Mouse (Mus musculus) heart, embryonic 13.5 days (tissue): ENCODE results near the gene Olfr1118. TPM values are rescaled to one million over a fixed set of nuclear protein-coding genes. Genes with fewer than 3 reads are reported as not detected.
"Not testable (repeated sequence)": the region's sequence is repeated elsewhere in the genome, so short reads cannot be mapped to it uniquely, and the experiment has no call there.

Experiments
- ATAC-seq: fragments of 200-750 bp; cut with Nextera tagmentation; 2 replicates; pipeline ENCODE4 v1.8.0; 2017; ENCODE audit warnings: moderate TSS enrichment; ENCODE audit not compliant: insufficient number of reproducible peaks, low FRiP score, low TSS enrichment; ENCODE audit errors: extremely low read depth
- H3K27ac ChIP-seq: fragments of 300-500 bp; sonication (generic); replicated peaks from 2 replicates; pipeline ENCODE4 v1.5.1; 2015; ENCODE audit warnings: moderate library complexity, mild to moderate bottlenecking, inconsistent platforms
- H3K27me3 ChIP-seq: fragments of 300-500 bp; sonication (generic); replicated peaks from 2 replicates; pipeline ENCODE4 v1.6.1; 2015; ENCODE audit warnings: mild to moderate bottlenecking, inconsistent platforms
- H3K36me3 ChIP-seq: fragments of 300-500 bp; sonication (generic); 2 replicates; pipeline ENCODE4 v1.6.1; 2015; ENCODE audit warnings: mild to moderate bottlenecking, inconsistent platforms
- H3K4me1 ChIP-seq: fragments of 300-500 bp; sonication (generic); 2 replicates; pipeline ENCODE4 v1.6.1; 2015; ENCODE audit warnings: inconsistent platforms
- H3K4me2 ChIP-seq: fragments of 300-500 bp; sonication (generic); 2 replicates; pipeline ENCODE4 v1.6.1; 2015; ENCODE audit warnings: inconsistent platforms, mild to moderate bottlenecking, moderate library complexity
- H3K4me3 ChIP-seq: fragments of 300-500 bp; sonication (generic); 2 replicates; pipeline ENCODE4 v1.5.1; 2015; ENCODE audit warnings: moderate library complexity, mild to moderate bottlenecking, inconsistent platforms
- H3K9ac ChIP-seq: fragments of 300-500 bp; sonication (generic); 2 replicates; pipeline ENCODE4 v1.6.1; 2015; ENCODE audit warnings: inconsistent platforms, mild to moderate bottlenecking, moderate library complexity
- H3K9me3 ChIP-seq: fragments of 300-500 bp; sonication (generic); 2 replicates; pipeline ENCODE4 v1.6.1; 2016; ENCODE audit warnings: inconsistent platforms
- WGBS: fragments of 180-500 bp; shearing (Covaris S2); methylation state at CpG from one replicate; pipeline ENCODE4 v1.1.7; 2015; ENCODE audit warnings: mixed read lengths; 5-methylcytosine and 5-hydroxymethylcytosine counted together
- polyA plus RNA-seq: library from polyadenylated mRNA; unstranded; fragments of >200 nt; fragmentation: Nextera tagmentation; extraction: Ambion mirVana; gene quantifications from 2 replicates; pipeline ENCODE4 v1.2.1, GENCODE M21; 2015

The Olfr1118 gene
- not detected in 2 replicates for polyA plus RNA-seq

GRCm38 (mm10) chr2:87307281-87307680 lies at the start of gene Olfr1118:
Gene Olfr1118 (plus strand): TSS chr2:87307581.
- Histone ChIP-seq H3K27ac (no peak within 1 kb of the TSS), H3K9ac (no peak within 1 kb of the TSS), H3K4me2 (no peak within 1 kb of the TSS), H3K9me3 (no peaks in the 10 kb centered on the region), H3K4me1 (no peaks in the 10 kb centered on the region), H3K27me3 (no peaks in the 10 kb centered on the region), H3K4me3 (no peak within 1 kb of the TSS), H3K36me3 (no peaks in the 10 kb centered on the region)
- ATAC-seq, result no peak
- WGBS, result 53% methylated on average over 1 of the region's 1 CpGs

GRCm38 (mm10) chr2:87267234-87267633 lies 40.1 kb upstream of the Olfr1118 start, which contains the start of gene Olfr1116:
Gene Olfr1116 (plus strand): TSS chr2:87267534.
- H3K4me3 ChIP-seq, result no peak within 1 kb of the TSS
- H3K9me3 ChIP-seq, result peaks cover 5% of the 10 kb centered on the region; the same call in 1 of the 2 replicates
- no peaks in the 10 kb centered on the region for H3K27me3 ChIP-seq
- H3K4me1 ChIP-seq, result no peaks in the 10 kb centered on the region
- no peak for ATAC-seq
- no peak within 1 kb of the TSS for H3K4me2 ChIP-seq
- no peak within 1 kb of the TSS for H3K9ac ChIP-seq
- no peaks in the 10 kb centered on the region for H3K36me3 ChIP-seq
- H3K27ac ChIP-seq, result no peak within 1 kb of the TSS
- 79% methylated on average over 1 of the region's 1 CpGs for WGBS

- not testable (repeated sequence) for H3K27ac ChIP-seq, H3K27me3 ChIP-seq, ATAC-seq, H3K4me1 ChIP-seq, H3K4me3 ChIP-seq, H3K36me3 ChIP-seq, H3K9ac ChIP-seq, H3K4me2 ChIP-seq, H3K9me3 ChIP-seq
Measured at GRCm38 (mm10) chr2:87293977-87294376, 13.4 kb upstream of the Olfr1118 start.

- H3K4me3 ChIP-seq, result no peak within 1 kb of the TSS
- WGBS, result 51% methylated on average over 2 of the region's 2 CpGs
- no peak for ATAC-seq
Measured at GRCm38 (mm10) chr2:87354515-87354914, 47.1 kb downstream of the Olfr1118 start, which contains the start of gene Olfr1120. Gene Olfr1120 (plus strand): TSS chr2:87354815.

GRCm38 (mm10) chr2:87360121-87360520 lies 52.7 kb downstream of the Olfr1118 start:
- ATAC-seq, result not testable (repeated sequence)

More at GRCm38 (mm10) chr2:87354515-87354914, 47.1 kb downstream of the Olfr1118 start, which contains the start of gene Olfr1120:
- Histone ChIP-seq H3K27ac (no peak within 1 kb of the TSS), H3K27me3 (no peaks in the 10 kb centered on the region), H3K9me3 (no peaks in the 10 kb centered on the region), H3K4me2 (no peak within 1 kb of the TSS), H3K4me1 (no peaks in the 10 kb centered on the region), H3K36me3 (no peaks in the 10 kb centered on the region), H3K9ac (no peak within 1 kb of the TSS)

More at GRCm38 (mm10) chr2:87360121-87360520, 52.7 kb downstream of the Olfr1118 start:
- H3K27ac ChIP-seq, H3K36me3 ChIP-seq, H3K4me3 ChIP-seq, H3K4me1 ChIP-seq, H3K27me3 ChIP-seq, H3K4me2 ChIP-seq, H3K9ac ChIP-seq, H3K9me3 ChIP-seq: not testable (repeated sequence)
- 79% methylated on average over 2 of the region's 2 CpGs for WGBS

Other genes with a start within 250 kb of the Olfr1118 start
- gene Olfr1107, start 231.8 kb upstream of the Olfr1118 start, polyA plus RNA-seq, result not detected in 2 replicates
- gene Olfr1109, start 211.6 kb upstream of the Olfr1118 start, polyA plus RNA-seq, result not detected in 2 replicates
- gene Olfr259, start 193.0 kb upstream of the Olfr1118 start, polyA plus RNA-seq, result not detected in 2 replicates
- not detected in 2 replicates for gene Olfr1110, start 167.3 kb upstream of the Olfr1118 start, polyA plus RNA-seq
- gene Olfr1111, start 155.0 kb upstream of the Olfr1118 start, polyA plus RNA-seq, result not detected in 2 replicates
- gene Olfr1112, start 119.8 kb upstream of the Olfr1118 start, polyA plus RNA-seq, result not detected in 2 replicates
- gene Olfr1113, start 98.6 kb upstream of the Olfr1118 start, polyA plus RNA-seq, result not detected in 2 replicates
- not detected in 2 replicates for gene Olfr1115, start 59.6 kb upstream of the Olfr1118 start, polyA plus RNA-seq
- not detected in 2 replicates for gene Olfr1116, start 40.0 kb upstream of the Olfr1118 start, polyA plus RNA-seq
- not detected in 2 replicates for gene Olfr1120, start 47.2 kb downstream of the Olfr1118 start, polyA plus RNA-seq
- gene Olfr1121, start 62.3 kb downstream of the Olfr1118 start, polyA plus RNA-seq, result not detected in 2 replicates
- not detected in 2 replicates for gene Olfr1122, start 78.3 kb downstream of the Olfr1118 start, polyA plus RNA-seq
- gene Olfr1123, start 109.1 kb downstream of the Olfr1118 start, polyA plus RNA-seq, result not detected in 2 replicates
- gene Olfr1124, start 122.7 kb downstream of the Olfr1118 start, polyA plus RNA-seq, result 0.05 and 0.08 TPM in 2 replicates
- not detected in 2 replicates for gene Olfr1126, start 146.4 kb downstream of the Olfr1118 start, polyA plus RNA-seq
- gene Pramel7, start 189.5 kb downstream of the Olfr1118 start, polyA plus RNA-seq, result not detected in 2 replicates
- gene Pramel6, start 199.0 kb downstream of the Olfr1118 start, polyA plus RNA-seq, result not detected in 2 replicates
- not detected in 2 replicates for gene Olfr153, start 224.2 kb downstream of the Olfr1118 start, polyA plus RNA-seq
- gene Olfr1128, start 238.0 kb downstream of the Olfr1118 start, polyA plus RNA-seq, result not detected in 2 replicates